Mouse (Mus musculus) intestine, embryonic 14.5 days (tissue): ENCODE results near the gene Myh7. TPM values are rescaled to one million over a fixed set of nuclear protein-coding genes. Genes with fewer than 3 reads are reported as not detected.

Experiments
- ATAC-seq: fragments of 200-750 bp; cut with Nextera tagmentation; replicated peaks from 2 replicates; pipeline ENCODE4 v1.8.0; 2017; ENCODE audit warnings: low read depth, moderate number of reproducible peaks, moderate TSS enrichment, moderate library complexity; ENCODE audit not compliant: low FRiP score, low TSS enrichment
- DNase-seq: peaks from one replicate; pipeline ENCODE4 v3.0.0-alpha.2; 2018; ENCODE audit warnings: low spot score
- H3K27ac ChIP-seq: fragments of 300-500 bp; sonication (generic); 2 replicates; pipeline ENCODE4 v1.5.1; 2014; ENCODE audit warnings: low read depth, mild to moderate bottlenecking, control low read depth
- H3K27me3 ChIP-seq: fragments of 300-500 bp; sonication (generic); replicated peaks from 2 replicates; pipeline ENCODE4 v1.6.1; 2014; ENCODE audit warnings: low read length, control low read depth; ENCODE audit not compliant: control insufficient read depth, insufficient read depth
- H3K36me3 ChIP-seq: fragments of 300-500 bp; sonication (generic); 2 replicates; pipeline ENCODE4 v1.6.1; 2014; ENCODE audit warnings: low read length, control low read depth; ENCODE audit not compliant: control insufficient read depth, insufficient read depth
- H3K4me1 ChIP-seq: fragments of 300-500 bp; sonication (generic); replicated peaks from 2 replicates; pipeline ENCODE4 v1.6.1; 2014; ENCODE audit warnings: low read length, control low read depth, mixed read lengths; ENCODE audit not compliant: control insufficient read depth, insufficient read depth
- H3K4me2 ChIP-seq: fragments of 300-500 bp; sonication (generic); 2 replicates; pipeline ENCODE4 v1.6.1; 2014; ENCODE audit warnings: low read length
- H3K4me3 ChIP-seq: fragments of 300-500 bp; sonication (generic); 2 replicates; pipeline ENCODE4 v1.5.1; 2014; ENCODE audit warnings: low read depth, low read length, control low read depth, mixed read lengths
- H3K9ac ChIP-seq: fragments of 300-500 bp; sonication (generic); 2 replicates; pipeline ENCODE4 v1.6.1; 2014; ENCODE audit warnings: mild to moderate bottlenecking, low read length
- H3K9me3 ChIP-seq: fragments of 300-500 bp; sonication (generic); 2 replicates; pipeline ENCODE4 v1.6.1; 2016; ENCODE audit warnings: low read length, control low read depth; ENCODE audit not compliant: control insufficient read depth
- WGBS: fragments of 180-500 bp; shearing (Covaris S2); extraction: QIAGEN DNeasy Blood & Tissue Kit; methylation state at CpG from one replicate; pipeline ENCODE4 v1.1.7; 2014; 5-methylcytosine and 5-hydroxymethylcytosine counted together
- polyA plus RNA-seq: library from polyadenylated mRNA; unstranded; fragments of >200 nt; fragmentation: Nextera tagmentation; extraction: Ambion mirVana; gene quantifications from 2 replicates; pipeline ENCODE4 v1.2.1, GENCODE M21; 2014

The Myh7 gene
- polyA plus RNA-seq, 1 experiment from 2014 or later = 0.43 TPM

- Histone ChIP-seq H3K27me3 (no peaks in the 10 kb centered on the region), H3K4me1 (no peaks in the 10 kb centered on the region), H3K27ac (no peak overlapping the region), H3K36me3 (no peaks in the 10 kb centered on the region), H3K9me3 (no peaks in the 10 kb centered on the region), H3K4me3 (no peak overlapping the region), H3K9ac (no peak overlapping the region), H3K4me2 (no peak overlapping the region)
- ATAC-seq (no peak), DNase-seq (no peak)
- whole genome bisulfite sequencing = 83% methylated on average over 3 of the region's 3 CpGs
Observed at GRCm38 (mm10) chr14:54959197-54959596, 35.2 kb downstream of the Myh7 start.

- H3K36me3 ChIP-seq = no peaks in the 10 kb centered on the region
- no peak overlapping the region for H3K9ac ChIP-seq
- H3K27me3 ChIP-seq = no peaks in the 10 kb centered on the region
- H3K27ac ChIP-seq = no peak overlapping the region
- no peaks in the 10 kb centered on the region for H3K4me1 ChIP-seq
- ATAC-seq (no peak), DNase-seq (no peak)
- 89% methylated on average over 4 of the region's 4 CpGs for WGBS
- H3K9me3 ChIP-seq = no peaks in the 10 kb centered on the region
- no peak overlapping the region for H3K4me3 ChIP-seq
- no peak overlapping the region for H3K4me2 ChIP-seq
Observed at GRCm38 (mm10) chr14:54958503-54958902, 35.9 kb downstream of the Myh7 start.

- no peak overlapping the region for H3K4me3 ChIP-seq
- WGBS = 87% methylated on average over 9 of the region's 9 CpGs
- H3K4me2 ChIP-seq = no peak overlapping the region
- ATAC-seq (no peak), DNase-seq (no peak)
- H3K27me3 ChIP-seq = no peaks in the 10 kb centered on the region
- no peaks in the 10 kb centered on the region for H3K4me1 ChIP-seq
- H3K9ac ChIP-seq = no peak overlapping the region
- no peaks in the 10 kb centered on the region for H3K9me3 ChIP-seq
- H3K36me3 ChIP-seq = no peaks in the 10 kb centered on the region
- H3K27ac ChIP-seq = no peak overlapping the region
Observed at GRCm38 (mm10) chr14:54956533-54956932, 37.9 kb downstream of the Myh7 start.

- no peak overlapping the region for H3K9ac ChIP-seq
- DNase-seq (no peak), ATAC-seq (no peak)
- whole genome bisulfite sequencing = 75% methylated on average over 3 of the region's 3 CpGs
- no peaks in the 10 kb centered on the region for H3K36me3 ChIP-seq
- no peaks in the 10 kb centered on the region for H3K27me3 ChIP-seq
- no peaks in the 10 kb centered on the region for H3K4me1 ChIP-seq
- no peak overlapping the region for H3K4me2 ChIP-seq
- H3K4me3 ChIP-seq = no peak overlapping the region
- H3K9me3 ChIP-seq = no peaks in the 10 kb centered on the region
- no peak overlapping the region for H3K27ac ChIP-seq
Observed at GRCm38 (mm10) chr14:54955481-54955880, 38.9 kb downstream of the Myh7 start.

- DNase-seq (no peak), ATAC-seq (no peak)
- no peak overlapping the region for H3K4me3 ChIP-seq
- no peaks in the 10 kb centered on the region for H3K4me1 ChIP-seq
- no peaks in the 10 kb centered on the region for H3K27me3 ChIP-seq
- no peak overlapping the region for H3K9ac ChIP-seq
- H3K4me2 ChIP-seq = no peak overlapping the region
- no peak overlapping the region for H3K27ac ChIP-seq
- H3K36me3 ChIP-seq = no peaks in the 10 kb centered on the region
- H3K9me3 ChIP-seq = no peaks in the 10 kb centered on the region
- 66% methylated on average over 3 of the region's 3 CpGs for WGBS
Observed at GRCm38 (mm10) chr14:54954474-54954873, 40.0 kb downstream of the Myh7 start.

- Histone ChIP-seq H3K4me3 (no peak overlapping the region), H3K27me3 (no peaks in the 10 kb centered on the region), H3K36me3 (no peaks in the 10 kb centered on the region), H3K9me3 (no peaks in the 10 kb centered on the region), H3K4me2 (no peak overlapping the region), H3K27ac (no peak overlapping the region), H3K4me1 (no peaks in the 10 kb centered on the region), H3K9ac (no peak overlapping the region)
- DNase-seq = no peak
- 90% methylated on average over 8 of the region's 8 CpGs for WGBS
- no peak for ATAC-seq
Observed at GRCm38 (mm10) chr14:54953664-54954206, 40.7 kb downstream of the Myh7 start.

- Histone ChIP-seq H3K27ac (no peak overlapping the region), H3K9me3 (no peaks in the 10 kb centered on the region), H3K4me2 (no peak overlapping the region), H3K27me3 (no peaks in the 10 kb centered on the region), H3K36me3 (no peaks in the 10 kb centered on the region), H3K4me3 (no peak overlapping the region), H3K4me1 (no peaks in the 10 kb centered on the region), H3K9ac (no peak overlapping the region)
- WGBS = 82% methylated on average over 6 of the region's 6 CpGs
- ATAC-seq (no peak), DNase-seq (no peak)
Observed at GRCm38 (mm10) chr14:54951587-54951986, 42.8 kb downstream of the Myh7 start.

- 53% methylated on average over 12 of the region's 12 CpGs for WGBS
- no peaks in the 10 kb centered on the region for H3K4me1 ChIP-seq
- no peaks in the 10 kb centered on the region for H3K36me3 ChIP-seq
- no peaks in the 10 kb centered on the region for H3K27me3 ChIP-seq
- ATAC-seq (no peak), DNase-seq (no peak)
- no peak overlapping the region for H3K9ac ChIP-seq
- H3K9me3 ChIP-seq = no peaks in the 10 kb centered on the region
- H3K27ac ChIP-seq = no peak overlapping the region
- H3K4me2 ChIP-seq = no peak overlapping the region
- no peak overlapping the region for H3K4me3 ChIP-seq
Observed at GRCm38 (mm10) chr14:54950493-54950892, 43.9 kb downstream of the Myh7 start.

GRCm38 (mm10) chr14:54948781-54949180 lies 45.6 kb downstream of the Myh7 start:
- no peak overlapping the region for H3K9ac ChIP-seq
- H3K27me3 ChIP-seq = no peaks in the 10 kb centered on the region
- WGBS = 83% methylated on average over 9 of the region's 9 CpGs
- no peaks in the 10 kb centered on the region for H3K4me1 ChIP-seq
- no peak overlapping the region for H3K27ac ChIP-seq
- ATAC-seq = no peak
- H3K4me3 ChIP-seq = no peak overlapping the region
- no peaks in the 10 kb centered on the region for H3K36me3 ChIP-seq
- no peak for DNase-seq
- no peak overlapping the region for H3K4me2 ChIP-seq
- H3K9me3 ChIP-seq = no peaks in the 10 kb centered on the region
